Comparison of ENCODE assay signal across 8 mouse cellular contexts in genomic region chr5:131007871-131008505, GRCm38 (mm10).
DNase-seq lines count a peak whose midpoint lies in the region; ATAC-seq and TF ChIP-seq lines count a peak whose summit lies in the region.

No protein-coding gene starts in this region.

- TF ChIP-seq CTCF in bone marrow, adult 2 months (IDR thresholded peaks at IDR 0.05; ENCODE audit: control insufficient read depth, insufficient read depth, low read length), result peak; percentile 10; the same call in 1 of the 2 replicates
- peak; percentile 44; the same call in 1 of the 2 replicates for TF ChIP-seq CTCF in small intestine, adult 2 months (IDR thresholded peaks at IDR 0.05; ENCODE audit: extremely low read depth, insufficient read length, insufficient replicate concordance, low read depth, low read length)

- 0 out of 2 replicates have a peak, but pooled peaks cover 5% of the 10 kb centered on the region for H3K9me3 ChIP-seq in forebrain, embryonic 13.5 days (replicated peaks)

- no peak overlapping the region for H3K4me2 ChIP-seq in forebrain, embryonic 13.5 days

- no peaks in the 10 kb centered on the region for H3K4me1 ChIP-seq in bone marrow, adult 2 months (ENCODE audit: control insufficient read depth, insufficient read depth, low read length)
- H3K4me1 ChIP-seq in forebrain, embryonic 13.5 days, result 0 out of 2 replicates have a peak, but pooled peaks cover 7% of the 10 kb centered on the region
- no peaks in the 10 kb centered on the region for H3K4me1 ChIP-seq in small intestine, adult 2 months (ENCODE audit: control insufficient read depth, insufficient read depth, insufficient read length, low read length)

- WGBS in bone marrow, adult 2 months, result 69% methylated on average over 3 of the region's 3 CpGs
- 79% methylated on average over 3 of the region's 3 CpGs for WGBS in forebrain, embryonic 13.5 days
- 77% methylated on average over 3 of the region's 3 CpGs for WGBS in small intestine, adult 2 months

- H3K27me3 ChIP-seq in forebrain, embryonic 13.5 days, result no peaks in the 10 kb centered on the region
- H3K27me3 ChIP-seq in small intestine, adult 2 months (ENCODE audit: control insufficient read depth, insufficient read depth, low read length), result no peaks in the 10 kb centered on the region

- no peak for ATAC-seq in forebrain, embryonic 13.5 days

- H3K4me3 ChIP-seq in bone marrow, adult 2 months (replicated peaks; ENCODE audit: control insufficient read depth, low read depth, low read length), result no peak overlapping the region
- H3K4me3 ChIP-seq in forebrain, embryonic 13.5 days, result no peak overlapping the region
- no peak overlapping the region for H3K4me3 ChIP-seq in small intestine, adult 2 months (ENCODE audit: low read depth, low read length)

- H3K36me3 ChIP-seq in forebrain, embryonic 13.5 days (ENCODE audit: poor library complexity, severe bottlenecking), result no peaks in the 10 kb centered on the region
- H3K36me3 ChIP-seq in small intestine, adult 2 months (ENCODE audit: control insufficient read depth, insufficient read depth, low read length), result no peaks in the 10 kb centered on the region

- intact Hi-C loops in left cerebral cortex, postnatal 14 days (cut with DNase I), result loop anchor here (5.0 to 10.0 kb wide), 2 partner anchors 143 to 419 kb away; no protein-coding TSS in a partner anchor

- no peak overlapping the region for H3K9ac ChIP-seq in forebrain, embryonic 13.5 days

- no peak for TF ChIP-seq POLR2A in bone marrow, adult 2 months (IDR thresholded peaks at IDR 0.05; ENCODE audit: borderline replicate concordance, control insufficient read depth, low read depth, low read length)
- no peak for TF ChIP-seq POLR2A in small intestine, adult 2 months (IDR thresholded peaks at IDR 0.05; ENCODE audit: low read depth, low read length)

- DNase-seq in left cerebral cortex, adult 18-20 months (ENCODE audit: low spot score in 2 of 2), result peak; percentile 15 to 40
- no peak for DNase-seq in left cerebral cortex, adult 11 months (ENCODE audit: low spot score)
- peak; percentile 17 for DNase-seq in Muller cell, postnatal 12 days (ENCODE audit: inconsistent ontology term)
- DNase-seq in left cerebral cortex, postnatal 14 days (ENCODE audit: low spot score in 2 of 2), result peak; percentile 30 to 44
- DNase-seq in spleen, postnatal 14 days (ENCODE audit: low spot score in 2 of 2), result no peak

- no peak overlapping the region for H3K27ac ChIP-seq in bone marrow, adult 2 months (ENCODE audit: control insufficient read depth, insufficient read depth, low read depth, low read length, poor library complexity)
- peak overlapping the region; percentile 55 for H3K27ac ChIP-seq in forebrain, embryonic 13.5 days
- H3K27ac ChIP-seq in small intestine, adult 2 months (ENCODE audit: insufficient read depth, low read depth, low read length), result no peak overlapping the region

Comparison
In these comparisons a context has a peak if more than half of its experiments do, and no peak if none do; other contexts are left out.
1. DNase-seq: peak in left cerebral cortex, adult 18-20 months (2 of 2), Muller cell, postnatal 12 days (single experiment) and left cerebral cortex, postnatal 14 days (2 of 2); none in left cerebral cortex, adult 11 months (single experiment) and spleen, postnatal 14 days (0 of 2).